Mouse (Mus musculus) heart, adult 2 months (tissue): ENCODE data around the gene Hcrtr1.

Experiments used
- CTCF ChIP-seq: fragments of 200-600 bp; IDR thresholded peaks from 2 replicates; pipeline ENCODE4 v1.8.1; 2022; ENCODE audit warnings: antibody characterized with exemption, mild to moderate bottlenecking, moderate library complexity
- EP300 ChIP-seq: fragments of 200-500 bp; IDR thresholded peaks from 2 replicates; pipeline ENCODE4 v1.6.1; 2011; ENCODE audit warnings: low read depth, low read length, control low read depth; ENCODE audit not compliant: insufficient read depth
- POLR2A ChIP-seq: fragments of 200-500 bp; IDR thresholded peaks from 2 replicates; pipeline ENCODE4 v1.6.1; 2011; ENCODE audit warnings: mild to moderate bottlenecking, low read depth, low read length, control low read depth; ENCODE audit not compliant: insufficient read depth

DNA sequence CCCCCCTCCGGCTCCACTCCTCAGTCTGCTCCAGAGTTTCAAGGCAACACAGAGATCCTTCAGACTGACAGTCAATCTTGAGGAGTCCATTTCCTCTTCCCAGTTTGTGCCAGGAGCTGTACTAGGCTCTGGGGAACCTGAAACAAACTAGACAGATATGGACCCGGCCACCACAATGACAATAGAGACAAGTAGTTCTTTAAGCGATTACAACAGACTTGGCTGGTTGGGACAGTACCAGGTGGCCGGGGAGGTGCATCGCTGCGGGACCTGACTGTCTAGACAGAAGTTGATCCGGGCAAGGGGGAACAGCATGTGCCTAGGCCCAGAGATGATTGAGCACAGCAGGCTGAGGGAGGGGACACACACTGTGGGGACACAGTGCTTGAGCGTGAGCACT, 38.0 kb downstream of the Hcrtr1 start:
- no peak for TF ChIP-seq CTCF
- TF ChIP-seq POLR2A: no peak
- no peak for TF ChIP-seq EP300
